Mouse (Mus musculus): Measurements from ENCODE around the gene Rps6kc1.

Rps6kc1 gene

DNA sequence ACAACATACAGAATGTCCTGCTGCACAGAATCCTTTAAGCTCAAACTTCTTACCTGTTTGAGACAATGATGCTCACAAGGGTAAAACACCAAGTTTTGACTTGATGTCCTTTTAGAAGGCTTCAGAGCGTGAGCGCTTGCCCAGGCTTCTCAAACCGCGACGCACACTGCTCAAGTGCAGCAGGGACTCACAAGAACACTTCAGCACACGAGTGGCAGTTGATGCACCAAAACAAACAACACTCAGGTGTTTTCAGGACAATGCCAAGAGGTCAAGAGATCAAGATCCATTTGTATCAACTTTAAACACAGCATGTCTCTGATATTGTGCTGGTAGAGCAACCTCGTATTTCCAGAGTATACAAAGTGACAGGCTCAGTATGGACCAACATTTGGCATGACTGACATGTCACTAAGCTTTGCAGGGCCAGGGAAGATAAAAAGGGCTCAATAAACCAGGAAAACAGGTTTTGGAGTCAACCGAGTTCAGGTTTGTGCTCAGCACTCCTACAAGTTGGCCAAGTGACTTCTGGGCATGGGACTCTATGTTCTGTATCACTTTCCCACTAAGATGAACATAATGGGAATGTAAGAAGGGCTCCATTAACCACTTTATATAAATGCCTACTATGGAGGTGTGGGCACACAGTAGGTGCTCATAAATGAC is 78.5 kb downstream of the Rps6kc1 start:
- no peak for DNase-seq

- DNase-seq, result peak; percentile 55
Observed at GRCm38 (mm10) chr1:190831839-190832497, 79.6 kb downstream of the Rps6kc1 start.

DNA sequence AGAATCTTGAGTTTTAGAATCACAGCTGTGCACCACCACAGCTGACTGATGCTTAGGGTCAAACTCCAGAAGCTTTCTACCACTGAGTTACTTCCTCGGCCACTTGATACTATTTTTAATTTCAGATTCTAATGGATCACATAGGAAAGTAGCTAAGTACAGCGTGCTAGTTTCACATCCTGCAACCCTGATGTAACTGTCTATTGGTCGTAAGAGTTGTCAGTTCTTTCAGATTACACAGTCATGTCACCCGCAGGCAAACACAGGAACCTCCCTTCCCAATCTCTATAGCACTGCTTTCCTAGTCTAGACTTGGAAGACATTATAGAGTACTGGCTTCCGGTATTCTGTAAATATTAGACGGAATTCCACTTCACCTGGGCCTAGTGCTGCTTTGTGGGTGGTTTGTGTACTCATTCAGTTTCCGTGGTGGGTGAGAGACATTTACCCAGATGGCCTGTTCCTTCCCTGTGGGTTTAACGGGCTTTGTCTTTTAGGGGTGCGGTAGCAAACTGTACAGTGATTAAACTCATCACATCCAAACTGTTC is 85.0 kb downstream of the Rps6kc1 start:
- no peak for DNase-seq

DNA sequence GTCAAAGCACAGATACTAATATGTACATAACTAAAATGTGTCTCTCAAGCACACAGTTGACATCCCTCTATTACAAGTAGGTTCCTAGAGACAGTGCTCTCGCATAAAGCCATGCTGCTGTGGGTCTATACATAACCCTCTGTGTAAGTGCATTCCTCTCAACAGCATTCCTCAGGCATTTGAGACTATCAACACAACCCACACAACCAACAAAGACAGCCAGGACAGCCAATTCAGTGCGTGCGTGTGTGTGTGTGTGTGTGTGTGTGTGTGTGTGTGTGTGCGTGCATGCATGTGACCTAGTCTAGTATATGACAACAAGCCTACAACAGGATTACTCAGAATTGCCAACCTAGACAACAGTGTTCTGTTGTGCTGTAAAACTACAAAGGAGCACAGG is 87.8 kb downstream of the Rps6kc1 start:
- no peak for DNase-seq

DNA sequence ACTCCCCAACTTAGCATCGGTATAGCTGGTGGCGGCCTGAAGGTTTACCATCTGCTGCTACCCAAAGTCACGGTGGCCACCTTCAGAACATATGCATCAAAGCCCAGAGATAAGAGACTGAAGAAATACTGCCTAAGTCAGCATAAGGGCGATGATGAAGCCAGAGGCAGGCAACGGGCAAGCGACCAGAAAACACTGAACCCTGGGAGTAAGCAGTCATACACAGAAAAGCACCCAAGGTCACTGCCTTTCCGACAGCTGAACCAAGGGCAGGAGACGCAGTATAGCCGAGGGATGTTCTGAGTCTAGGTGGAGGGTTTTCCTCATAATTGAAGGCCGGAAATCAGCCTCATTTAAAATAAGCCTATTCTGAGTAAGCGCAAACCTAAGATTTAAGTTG is 95.4 kb downstream of the Rps6kc1 start:
- no peak for DNase-seq

DNA sequence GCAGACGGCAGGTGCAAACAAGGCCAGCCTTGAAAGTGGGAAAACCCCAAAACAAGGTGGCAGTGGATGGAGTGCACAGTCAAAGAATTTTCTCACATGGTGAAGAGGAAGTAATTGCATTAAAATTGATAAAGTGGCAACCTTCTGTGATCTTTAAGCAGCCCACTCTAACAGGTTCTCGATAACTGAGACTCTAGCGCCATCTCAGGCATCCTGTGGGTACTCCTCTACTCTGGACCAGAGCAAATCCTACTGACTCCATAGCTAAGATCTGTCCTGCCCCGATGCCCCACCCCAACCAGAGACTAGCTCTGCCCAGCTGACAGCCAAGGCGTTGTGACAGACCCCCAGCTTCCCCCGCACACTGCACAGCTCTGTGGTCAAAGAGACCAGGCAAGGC is 101.2 kb downstream of the Rps6kc1 start:
- no peak for DNase-seq

- DNase-seq, result no peak
Observed at GRCm38 (mm10) chr1:190808766-190809221, 102.8 kb downstream of the Rps6kc1 start.

DNA sequence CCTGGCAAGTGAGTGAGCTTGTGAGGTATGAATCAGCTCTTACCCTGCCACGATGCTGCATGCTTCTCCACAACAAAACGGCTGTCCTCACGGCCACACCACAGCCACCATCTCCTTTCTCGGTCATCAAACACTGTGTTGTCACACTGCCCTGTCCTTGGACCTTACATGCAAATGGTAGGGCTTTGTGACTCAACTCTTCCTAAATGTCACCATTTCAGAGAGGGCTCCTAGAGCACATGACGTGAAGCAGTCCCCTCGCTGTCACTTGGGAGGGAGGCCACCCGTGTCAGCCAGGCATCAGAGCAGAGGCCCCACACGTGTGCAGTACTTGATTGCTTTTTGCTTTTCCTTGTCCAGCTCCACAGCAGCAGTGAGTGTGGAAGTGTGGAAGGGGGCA is 104.8 kb downstream of the Rps6kc1 start:
- no peak for DNase-seq

DNA sequence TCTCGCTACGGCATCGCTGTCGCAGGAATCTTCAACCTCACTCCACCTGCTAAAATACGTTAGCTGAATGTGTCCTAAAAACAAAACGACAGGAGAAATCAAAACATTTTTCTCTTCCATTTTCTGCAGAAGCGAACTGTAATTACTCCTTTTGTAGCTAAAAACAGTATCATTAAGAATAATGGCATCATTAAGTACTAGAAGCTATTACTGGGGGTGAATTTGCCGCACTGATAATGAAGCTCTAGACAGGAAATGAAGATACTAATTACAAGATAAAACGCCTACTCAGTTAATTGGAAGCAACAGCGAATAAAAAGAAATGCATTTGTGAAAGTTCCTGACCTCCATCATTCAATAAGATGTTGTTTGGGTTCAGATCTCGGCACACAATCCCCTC is 112.9 kb downstream of the Rps6kc1 start:
- no peak for DNase-seq

DNA sequence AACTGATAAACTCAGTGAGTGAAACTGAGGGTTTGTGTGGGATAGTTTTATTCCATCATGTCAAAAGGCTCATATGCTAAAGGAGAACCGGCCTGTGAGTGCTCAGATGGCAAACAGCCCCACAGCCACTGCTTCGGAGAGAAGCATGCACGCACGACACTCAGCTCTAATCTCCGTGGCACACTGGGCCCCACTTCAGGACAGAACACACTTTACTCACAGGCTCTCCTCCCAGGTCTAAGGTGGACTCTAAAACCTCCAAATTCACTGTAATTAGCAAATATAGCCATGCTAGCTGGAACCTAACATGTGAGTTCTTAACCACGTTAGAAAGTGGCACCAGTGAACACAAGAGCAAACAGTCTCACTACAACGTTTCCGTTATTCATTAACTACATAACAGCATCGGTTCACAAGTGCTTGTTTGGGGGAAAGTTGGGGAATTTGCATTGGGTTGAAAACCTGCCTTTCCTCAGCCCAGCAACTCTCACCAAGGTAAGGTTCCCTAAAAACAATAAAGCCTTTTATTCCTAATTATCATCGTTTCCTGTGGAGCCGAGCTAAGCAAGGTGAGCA is 114.0 kb downstream of the Rps6kc1 start:
- DNase-seq, result no peak

GRCm38 (mm10) chr1:190796745-190797482 is 114.7 kb downstream of the Rps6kc1 start:
- DNase-seq, result peak; percentile 30

DNA sequence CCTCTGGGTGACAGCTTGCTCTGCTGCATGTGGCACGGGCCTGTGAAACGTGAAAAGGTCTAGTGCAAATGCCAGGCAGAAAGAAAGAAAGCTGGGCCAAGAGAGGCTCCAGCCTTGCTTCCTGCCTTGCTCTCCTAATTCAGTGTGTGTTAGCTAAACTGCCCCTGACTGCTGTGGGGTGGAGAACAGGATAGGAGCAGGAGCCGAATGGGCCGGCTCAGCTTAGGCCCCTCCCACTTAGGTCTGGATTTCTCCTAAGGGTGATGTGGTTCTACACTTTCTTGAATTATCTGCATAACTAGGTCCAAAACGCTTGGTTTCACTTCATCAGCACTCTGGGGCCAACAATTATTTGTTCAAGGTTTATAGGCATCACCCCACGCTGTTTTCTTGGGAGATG is 119.9 kb downstream of the Rps6kc1 start:
- DNase-seq, result no peak

DNA sequence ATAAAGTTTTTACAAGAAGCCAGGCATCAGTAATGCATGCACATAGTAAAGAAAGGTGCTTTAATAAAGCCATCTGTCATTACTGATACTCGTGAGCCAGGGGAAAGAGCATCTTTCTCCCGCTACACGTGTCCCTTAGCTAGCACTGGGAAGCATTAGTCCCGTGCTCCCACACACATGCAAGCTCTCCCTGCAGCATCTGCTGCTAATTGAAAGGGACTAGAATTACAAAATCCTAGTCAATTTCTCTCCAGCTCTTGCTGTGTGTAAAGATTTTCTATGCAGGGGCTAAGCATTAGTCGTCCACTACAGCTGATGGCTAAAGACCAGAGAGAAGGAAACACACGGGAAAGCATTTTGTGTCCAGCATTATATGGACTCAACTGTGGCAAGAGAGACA is 120.8 kb downstream of the Rps6kc1 start:
- DNase-seq, result no peak

DNA sequence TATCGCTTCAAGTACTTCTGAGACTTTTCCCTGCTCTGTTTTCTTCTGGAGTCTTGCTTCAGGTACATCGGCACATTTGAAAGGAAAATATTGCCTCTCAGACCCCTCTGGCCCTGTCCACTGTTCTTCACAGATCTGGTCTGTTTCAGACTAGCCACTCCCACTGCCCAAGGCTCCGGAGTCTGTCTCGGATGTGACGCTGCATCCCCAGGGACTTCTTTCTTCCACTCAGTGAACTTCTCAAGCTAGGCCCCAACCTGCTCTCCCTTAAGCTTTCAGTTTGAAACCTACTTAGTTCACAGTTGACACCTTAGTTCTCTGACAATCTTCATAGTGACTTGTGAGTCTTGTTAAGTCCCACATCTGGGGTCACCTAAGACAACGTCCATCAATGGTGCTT is 133.9 kb downstream of the Rps6kc1 start:
- DNase-seq, result no peak

DNA sequence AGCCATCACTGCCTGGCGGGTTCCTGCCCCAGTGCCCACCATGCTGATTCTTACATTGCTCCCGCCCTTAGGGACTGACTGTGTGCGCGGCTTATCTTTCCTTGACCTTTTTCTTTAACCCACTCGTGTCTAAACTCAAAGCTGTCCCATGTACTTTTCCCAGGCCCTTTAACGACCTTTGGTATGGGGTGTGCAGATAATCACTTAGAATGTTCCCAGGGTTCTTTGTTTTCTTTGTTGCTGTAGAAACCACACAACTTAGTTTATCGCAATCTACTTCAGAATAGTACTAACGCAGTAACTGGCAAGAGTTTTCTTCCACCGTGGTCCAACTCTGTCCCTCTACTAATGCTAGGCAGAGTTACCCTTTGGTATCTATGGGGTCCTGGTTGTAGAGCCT is 135.3 kb downstream of the Rps6kc1 start:
- DNase-seq, result no peak

DNA sequence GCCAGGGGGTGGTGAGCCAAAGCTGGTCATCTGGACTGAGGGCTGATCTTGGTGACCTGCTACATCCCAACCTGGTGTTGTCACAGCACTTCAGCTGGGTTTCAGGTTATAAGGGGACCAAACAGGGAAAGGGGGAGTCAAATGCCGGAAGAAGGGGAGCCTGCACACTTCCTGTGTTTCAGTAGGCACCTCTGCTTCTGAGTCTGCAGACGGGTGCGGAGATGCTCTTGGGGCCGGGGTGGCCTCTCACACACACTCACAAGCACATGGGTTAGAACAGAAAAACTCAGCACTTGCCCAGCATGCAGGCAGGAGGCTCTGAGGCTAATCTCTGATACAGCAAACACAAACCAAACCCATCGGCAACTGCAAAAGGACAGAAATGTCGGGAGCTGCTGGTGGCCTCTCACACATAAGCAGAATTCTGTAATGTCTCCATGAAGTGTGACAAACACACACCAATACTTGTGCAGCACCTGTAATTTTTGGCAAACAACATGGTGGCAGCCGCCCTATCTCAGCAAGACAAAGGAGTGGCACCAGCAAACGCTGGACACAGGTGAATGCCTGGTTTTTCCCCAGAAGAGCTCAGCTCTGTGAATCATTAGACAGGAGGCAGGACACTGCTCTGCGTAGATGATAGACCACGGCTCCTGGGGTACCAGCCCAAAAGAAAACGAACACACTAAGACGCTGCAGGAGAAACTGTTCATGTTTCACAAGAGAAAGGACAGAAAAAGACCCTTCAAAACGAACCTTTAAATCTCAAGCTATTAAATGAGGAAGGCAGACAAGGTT is 139.3 kb downstream of the Rps6kc1 start:
- DNase-seq, result no peak

- no peak for DNase-seq
Observed at GRCm38 (mm10) chr1:190769748-190770147, 141.8 kb downstream of the Rps6kc1 start.

DNA sequence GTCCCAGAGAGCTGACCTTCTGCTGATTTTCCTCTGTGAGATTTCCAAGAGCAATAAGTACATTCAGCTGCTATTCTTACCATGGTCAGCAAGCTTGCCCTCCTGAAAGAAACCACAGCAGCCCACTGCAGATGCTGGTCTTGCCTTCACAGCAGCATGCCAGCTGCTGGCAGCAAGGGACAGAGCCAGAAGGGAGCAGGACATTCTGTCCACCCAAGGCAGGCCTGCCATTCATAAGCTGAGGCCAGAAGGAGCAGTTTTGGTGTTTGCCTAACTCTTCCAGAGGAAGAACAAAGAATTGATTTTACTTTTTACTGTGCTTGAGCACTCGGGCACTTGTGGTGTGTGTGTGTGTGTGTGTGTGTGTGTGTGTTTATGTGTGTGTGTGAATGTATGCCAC is 143.3 kb downstream of the Rps6kc1 start:
- DNase-seq, result no peak

DNA sequence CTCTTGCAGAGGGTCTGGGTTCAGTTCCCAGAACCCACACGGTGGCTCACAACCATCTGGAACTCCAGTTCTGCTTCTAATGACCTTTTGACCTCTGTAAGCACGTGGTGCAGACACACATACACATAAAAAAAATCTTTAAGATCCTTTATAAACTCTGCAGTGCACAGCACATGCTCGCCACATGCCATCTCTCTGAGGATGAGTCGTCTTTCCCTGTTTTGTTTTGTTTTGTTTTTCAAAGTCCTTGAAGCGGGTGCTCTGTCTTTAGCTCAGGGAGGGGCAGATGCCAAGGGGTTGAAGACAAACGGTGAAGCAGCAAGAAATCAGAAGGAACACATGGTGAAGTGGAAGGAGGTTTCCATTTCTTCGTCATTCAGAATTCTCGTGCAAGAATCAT is 143.9 kb downstream of the Rps6kc1 start:
- no peak for DNase-seq

- no peak for DNase-seq
Observed at GRCm38 (mm10) chr1:190766800-190767199, 144.8 kb downstream of the Rps6kc1 start.

- DNase-seq, result peak; percentile 30
Observed at GRCm38 (mm10) chr1:190763756-190764155, 147.8 kb downstream of the Rps6kc1 start.

GRCm38 (mm10) chr1:190761786-190762185 is 149.8 kb downstream of the Rps6kc1 start:
- DNase-seq, result no peak

GRCm38 (mm10) chr1:190757899-190758298 is 153.7 kb downstream of the Rps6kc1 start:
- no peak for DNase-seq
